Mouse (Mus musculus): Measurements from ENCODE around the gene Cct7.
"Not testable (repeated sequence)": the region's sequence is repeated elsewhere in the genome, so short reads cannot be mapped to it uniquely, and the experiment has no call there.

Cct7 gene

GRCm38 (mm10) chr6:85450697-85451663 is at the start of gene Cct7:
Gene Cct7, plus strand, starts transcription at chr6:85451514.
- DNase-seq, result peak; percentile 99

- no peak for DNase-seq
These were observed 48.7 kb upstream of the Cct7 start for GRCm38 (mm10) chr6:85402613-85403012.

GRCm38 (mm10) chr6:85403039-85403438 is 48.3 kb upstream of the Cct7 start:
- DNase-seq, result no peak

DNA sequence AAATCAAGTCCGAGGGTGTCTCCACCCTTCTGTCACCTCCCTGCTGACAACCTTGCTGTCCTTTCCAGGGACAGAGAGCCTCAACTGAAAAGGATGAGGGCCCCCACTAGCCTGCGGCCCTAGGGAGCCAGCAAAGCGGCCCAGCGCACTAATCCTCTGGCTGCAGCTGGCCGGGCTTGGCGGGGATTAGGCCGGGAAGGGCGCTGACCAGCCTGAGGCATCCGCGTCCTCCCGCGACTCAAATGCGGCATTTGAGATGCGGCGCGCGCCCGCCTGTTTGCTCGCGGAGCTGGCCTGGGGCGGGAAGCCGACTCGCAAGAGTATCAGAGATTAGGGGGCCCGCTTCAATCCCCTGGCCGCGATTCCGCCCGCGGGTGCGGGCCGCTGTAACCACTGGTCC is 42.3 kb upstream of the Cct7 start:
- DNase-seq, result no peak

DNA sequence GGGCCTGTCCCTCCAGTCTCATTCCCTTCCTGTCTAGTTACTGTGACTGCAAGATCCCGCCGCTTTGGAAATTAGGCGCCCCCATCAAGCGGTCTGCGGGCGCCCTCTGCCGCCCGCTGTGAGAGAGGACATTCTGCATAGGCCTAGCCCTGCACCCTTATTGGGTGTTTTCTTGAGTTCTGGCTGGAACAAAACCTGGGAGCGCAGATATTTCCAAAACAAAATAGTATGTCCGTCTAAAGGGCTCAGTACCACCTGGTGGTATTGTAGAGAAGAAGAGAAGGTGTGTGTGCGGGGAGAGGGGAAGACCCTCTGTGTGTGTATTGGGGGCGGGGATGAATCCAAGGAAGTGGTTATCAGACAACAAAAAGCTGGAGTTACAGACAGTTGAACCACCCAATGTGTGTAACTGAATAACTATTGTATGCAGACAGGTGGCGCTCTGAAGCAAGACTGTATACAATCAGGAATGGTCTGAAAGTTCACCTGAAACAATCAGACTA is 40.5 kb upstream of the Cct7 start:
- peak; percentile 74 for DNase-seq

DNA sequence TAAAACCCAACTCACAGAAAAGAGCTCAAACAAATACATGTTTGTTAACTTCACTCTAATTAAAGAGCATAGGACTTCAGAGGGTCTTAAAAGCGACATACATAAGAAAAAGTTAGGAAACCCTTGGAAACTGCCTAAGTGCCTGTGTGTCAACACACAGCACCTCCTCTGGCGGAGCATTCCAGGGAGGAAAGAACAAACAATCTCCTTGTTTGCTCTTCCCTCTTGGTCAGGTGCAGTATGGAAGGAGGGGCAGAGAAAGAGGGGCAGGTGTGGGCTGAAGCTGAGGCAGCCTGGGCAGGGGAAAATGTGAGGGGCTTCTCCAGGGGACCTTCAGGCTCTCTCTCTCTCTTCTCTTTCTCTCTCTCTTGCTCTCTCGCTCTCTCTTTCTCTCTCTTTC is 35.5 kb upstream of the Cct7 start:
- DNase-seq, result no peak

GRCm38 (mm10) chr6:85419150-85419549 is 32.2 kb upstream of the Cct7 start:
- no peak for DNase-seq

DNA sequence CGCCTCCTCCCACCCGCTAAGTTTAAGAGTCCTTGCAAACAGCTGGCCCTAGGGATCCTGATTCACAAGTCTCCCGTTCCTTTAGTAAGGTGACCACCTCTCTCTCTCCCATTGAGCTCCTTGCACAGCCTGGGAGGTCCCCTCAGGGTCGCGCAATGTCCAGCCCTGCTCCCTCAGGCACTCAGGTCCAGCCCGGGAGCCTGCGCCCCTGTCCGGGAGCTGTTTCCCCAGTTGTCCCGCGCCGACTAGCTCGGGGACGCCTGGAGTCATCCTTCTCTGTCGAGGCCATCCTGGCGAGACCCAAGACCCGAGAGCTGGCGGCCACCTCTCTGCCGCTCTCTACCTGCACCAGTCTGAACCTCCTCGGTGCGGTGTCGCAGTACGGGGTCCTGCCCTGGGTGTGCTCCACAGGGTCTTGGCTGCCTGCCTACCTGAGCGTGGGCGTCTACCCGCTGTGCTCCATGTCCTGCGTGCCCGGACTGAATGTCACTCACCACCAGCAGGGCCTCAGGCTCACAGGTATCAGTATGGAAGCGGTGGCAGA is 27.4 kb upstream of the Cct7 start, which contains the start of gene Noto:
TSS of gene Noto (plus strand) at position 51 of the 544 bp plus-strand sequence.
- no peak for DNase-seq

DNA sequence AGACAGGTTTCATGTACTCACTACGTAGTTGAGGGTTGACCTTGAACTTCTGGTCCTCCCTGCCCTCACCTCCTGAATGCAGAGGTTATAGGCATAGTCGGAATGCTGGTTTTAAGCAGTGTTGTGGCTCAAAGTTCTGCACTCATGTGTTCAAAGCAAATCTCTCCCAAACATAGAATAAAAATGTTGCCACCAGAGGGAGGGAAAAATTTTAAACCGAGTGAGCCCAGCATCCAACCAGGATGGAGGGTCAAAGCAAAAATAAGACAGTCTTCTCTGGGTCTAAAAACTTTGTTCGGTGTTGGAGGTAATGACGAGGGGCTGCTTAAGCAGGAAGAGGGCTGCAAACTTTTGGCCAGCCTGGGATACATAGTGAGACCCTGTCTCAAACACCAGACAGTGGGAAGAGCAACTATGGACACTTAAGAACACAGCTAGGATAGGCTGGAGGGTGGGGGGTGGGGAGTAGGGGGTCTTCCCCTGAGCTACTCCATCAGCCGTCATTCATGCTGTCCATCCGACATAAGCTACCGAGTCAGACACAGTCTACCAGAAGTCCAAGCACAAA is 20.0 kb upstream of the Cct7 start:
- DNase-seq, result no peak

DNA sequence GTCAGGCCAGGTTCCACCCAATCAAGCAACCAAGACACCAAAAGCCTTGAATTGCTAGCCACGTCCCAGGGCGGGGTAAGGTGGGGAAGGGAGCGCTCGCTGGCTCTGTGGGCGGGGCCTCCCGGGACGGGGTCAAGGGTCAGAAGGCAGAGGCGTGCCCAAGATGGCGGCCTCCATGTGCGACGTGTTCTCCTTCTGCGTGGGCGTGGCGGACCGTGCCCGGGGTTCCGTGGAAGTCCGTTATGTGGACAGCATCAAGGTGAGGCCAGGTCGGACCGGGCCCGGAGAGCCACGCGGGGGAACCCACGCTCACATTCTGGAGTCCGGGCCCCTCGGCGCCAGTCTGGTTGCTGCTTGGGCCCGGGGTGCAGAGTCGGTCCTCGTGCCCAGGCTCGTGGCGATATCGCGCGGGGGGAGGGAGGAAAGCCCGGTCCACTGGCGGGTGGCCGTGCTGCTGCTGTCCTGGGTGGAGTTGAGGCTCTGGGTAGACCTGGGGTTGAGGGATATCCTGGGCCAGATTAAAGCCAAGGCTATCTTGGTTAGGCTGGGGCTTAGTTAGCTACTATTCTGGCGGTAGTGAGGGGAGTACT is 19.4 kb upstream of the Cct7 start, which contains the start of gene Smyd5:
TSS of gene Smyd5 (plus strand) at position 148 of the 590 bp plus-strand sequence.
- DNase-seq, result peak; percentile 89

DNA sequence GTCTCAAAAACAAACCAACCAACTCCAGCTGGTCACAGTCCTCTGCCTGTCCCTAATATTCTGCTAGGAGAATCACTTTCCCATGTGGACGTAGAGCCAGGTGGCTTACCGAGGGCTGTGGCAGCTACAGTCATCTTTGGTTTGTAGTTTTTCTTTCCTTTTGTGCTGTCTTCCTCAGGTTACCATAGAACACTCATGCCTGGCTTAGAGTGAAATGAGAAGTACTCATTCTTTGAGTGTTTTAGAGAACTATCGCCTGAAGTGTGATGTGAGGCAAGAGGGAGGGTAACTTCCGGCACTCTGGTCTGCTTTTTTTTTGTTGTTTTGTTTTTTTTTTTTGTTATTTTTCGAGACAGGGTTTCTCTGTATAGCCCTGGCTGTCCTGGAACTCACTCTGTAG is 17.4 kb upstream of the Cct7 start:
- DNase-seq, result no peak

- no peak for DNase-seq
These were observed 15.1 kb upstream of the Cct7 start for GRCm38 (mm10) chr6:85436204-85436603.

DNA sequence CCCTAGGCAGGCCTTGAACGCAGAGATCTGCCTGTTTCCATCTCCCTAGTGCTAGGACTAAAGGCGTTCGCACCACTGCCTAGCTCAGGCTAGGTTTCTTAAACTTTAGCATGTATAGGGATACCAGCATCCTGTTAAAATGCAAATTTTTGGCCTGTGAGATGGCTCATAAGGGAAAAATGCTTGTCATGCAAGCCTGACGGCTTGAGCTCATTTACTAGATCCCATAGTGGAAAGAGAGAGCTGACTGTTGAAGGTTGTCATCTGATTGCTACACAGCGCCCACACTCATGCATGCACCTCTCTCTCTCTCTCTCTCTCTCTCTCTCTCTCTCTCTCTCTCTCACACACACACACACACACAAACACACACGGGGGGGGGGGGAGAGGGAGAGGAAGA is 14.7 kb upstream of the Cct7 start:
- no peak for DNase-seq

- DNase-seq, result no peak
These were observed 10.2 kb upstream of the Cct7 start for GRCm38 (mm10) chr6:85441142-85441541.

DNA sequence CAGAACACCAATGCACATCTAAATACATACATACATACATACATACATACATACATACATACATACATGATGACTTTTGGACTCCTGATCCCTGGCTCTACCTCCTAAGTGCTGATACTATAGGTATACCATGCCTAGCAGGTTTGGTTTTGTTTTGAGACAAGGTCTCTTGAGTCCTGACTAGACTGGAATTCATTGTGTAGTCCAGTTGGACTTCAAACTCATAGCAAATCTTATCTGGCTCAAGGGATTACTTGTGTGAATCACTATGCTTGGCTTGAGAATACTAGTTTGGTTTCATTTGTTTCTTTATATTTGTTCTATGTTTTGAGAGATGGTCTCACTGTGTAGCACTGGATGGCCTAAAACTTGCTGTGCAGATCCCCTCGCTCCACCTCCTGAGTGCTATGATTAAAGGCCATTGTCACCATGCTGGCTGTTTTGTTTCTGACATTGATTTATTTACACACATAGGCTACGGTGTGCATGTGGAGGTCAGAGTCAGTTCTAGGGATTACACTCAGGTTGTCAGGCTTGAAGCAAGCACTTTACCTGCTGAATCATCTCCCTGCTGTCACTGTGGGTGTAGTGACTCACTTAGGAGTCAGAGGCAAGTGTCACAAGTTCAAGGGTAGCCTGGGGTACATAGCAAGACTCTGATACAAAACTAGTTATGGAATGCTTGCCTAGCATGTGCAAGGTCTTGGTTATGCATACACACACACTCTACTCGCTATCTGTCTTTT is 7.7 kb upstream of the Cct7 start:
- DNase-seq, result no peak

DNA sequence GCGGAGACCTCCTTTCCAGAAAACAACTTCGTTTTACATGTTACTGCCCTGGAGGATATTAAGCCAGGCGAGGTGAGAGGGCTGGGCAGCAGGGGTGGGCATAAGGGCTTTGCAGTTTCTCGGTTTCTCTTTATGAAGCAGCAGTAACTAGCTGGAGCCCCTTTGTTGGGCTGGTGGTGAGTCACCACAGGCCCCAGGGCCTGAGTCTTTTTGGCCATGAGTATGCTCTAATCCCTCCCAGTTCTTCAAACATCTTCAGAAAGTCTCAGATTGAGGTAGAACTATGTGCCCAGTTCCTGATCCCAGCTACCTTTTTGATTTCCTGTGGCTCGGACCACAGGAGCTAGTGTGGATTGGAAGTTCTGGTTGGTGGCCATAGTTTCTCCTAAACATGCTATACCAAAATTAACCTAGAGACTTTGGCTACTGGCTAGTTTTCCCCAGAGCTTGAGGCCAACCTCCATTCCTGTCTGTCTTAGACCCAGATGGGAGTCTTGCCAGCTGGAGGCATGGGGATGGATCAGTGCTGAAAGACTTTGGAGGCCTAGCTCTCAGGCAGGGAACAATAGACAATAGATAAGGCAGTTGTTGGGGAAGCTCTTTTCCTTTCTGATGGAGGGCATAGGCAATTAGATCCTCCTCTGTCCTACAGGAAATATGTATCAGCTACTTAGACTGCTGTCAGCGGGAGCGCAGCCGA is 6.9 kb upstream of the Cct7 start:
- DNase-seq, result no peak

DNA sequence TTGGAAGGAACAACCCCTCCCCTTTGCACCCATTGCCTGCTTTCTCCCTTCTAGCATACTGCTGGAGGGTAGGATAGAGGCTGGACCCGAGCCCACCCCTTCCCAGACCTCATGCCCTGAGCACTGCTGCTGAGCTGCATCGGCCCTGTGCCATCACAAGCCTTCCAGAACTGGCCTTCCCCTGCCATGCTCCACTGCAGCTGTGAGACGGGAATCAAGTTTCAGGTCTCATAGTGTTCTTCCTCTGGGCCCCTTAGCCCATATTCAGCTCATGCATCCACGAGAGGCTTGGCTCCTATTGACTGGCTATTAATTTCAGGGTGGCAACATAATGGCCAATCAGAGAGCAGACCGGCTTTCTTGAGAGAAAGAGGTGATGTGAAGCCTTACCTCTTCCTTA is 6.0 kb upstream of the Cct7 start:
- no peak for DNase-seq

DNA sequence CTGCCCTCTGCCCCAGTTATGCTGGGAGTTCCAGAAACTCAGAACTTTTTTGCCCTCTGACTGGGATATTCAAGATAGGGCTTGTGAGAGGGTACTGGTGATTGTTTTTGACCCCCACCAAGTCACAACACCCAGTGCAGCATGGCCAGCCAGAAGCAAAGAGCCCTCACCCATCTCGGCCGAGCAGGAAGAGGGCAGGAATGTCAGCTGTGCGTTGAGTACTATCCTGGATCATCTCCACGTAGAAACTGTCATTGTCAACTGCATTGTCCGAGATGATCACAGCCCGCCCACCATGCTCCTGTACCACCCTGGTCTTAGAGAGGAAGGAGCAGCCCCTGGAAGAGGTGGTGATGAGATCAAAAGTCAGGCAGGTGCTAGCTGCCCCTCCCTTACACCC is 4.0 kb upstream of the Cct7 start:
- no peak for DNase-seq

GRCm38 (mm10) chr6:85450140-85450539 is 1.2 kb upstream of the Cct7 start:
- not testable (repeated sequence) for DNase-seq

GRCm38 (mm10) chr6:85451664-85452410 is 523 bp downstream of the Cct7 start, which contains the start of gene Pradc1:
Gene Pradc1, minus strand, starts transcription at chr6:85451970.
- peak; percentile 99 for DNase-seq

DNA sequence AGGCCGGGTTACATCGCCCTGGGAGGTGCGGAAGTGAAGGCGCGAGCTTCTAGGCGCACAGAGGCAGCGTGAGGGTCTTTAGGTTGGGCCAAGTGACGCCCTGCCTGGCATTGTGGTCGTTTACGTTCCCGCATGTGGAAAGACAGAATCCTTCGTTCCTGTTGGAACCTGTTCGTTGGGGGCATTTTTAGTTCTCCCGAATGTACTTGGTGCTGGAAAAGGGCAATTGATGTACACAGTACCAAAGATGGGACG is 1.0 kb downstream of the Cct7 start:
- DNase-seq, result no peak

Measured in kidney, postnatal 14 days (tissue).